Mouse (Mus musculus): ENCODE measurements at regions not wholly inside any gene's neighbourhood (a gene's known extent, or its start where the extent isn't known, plus 50 kb on each side); places are given as distances from the start of the nearest gene placed in this dataset.
A peak's percentile ranks its signal among the peaks of the same experiment; 100 is the strongest.

GRCm38 (mm10) chr19:44686061-44686460, 69.8 kb upstream of the Pax2 start:
- no peak for DNase-seq (ENCODE audit: low spot score in 2 of 2)

GRCm38 (mm10) chr19:44692396-44692795, 63.4 kb upstream of the Pax2 start:
- DNase-seq (ENCODE audit: low spot score in 2 of 2) = peak in 1 of 2 experiments; percentile 8

- DNase-seq (ENCODE audit: low spot score in 2 of 2) = no peak
Measured at GRCm38 (mm10) chr19:44692816-44693215, 63.0 kb upstream of the Pax2 start.

- no peak for DNase-seq (ENCODE audit: low spot score in 2 of 2)
Measured at GRCm38 (mm10) chr19:44695331-44695730, 60.5 kb upstream of the Pax2 start.

- DNase-seq (ENCODE audit: low spot score in 2 of 2) = no peak
Measured at GRCm38 (mm10) chr19:44696059-44696712, 59.7 kb upstream of the Pax2 start.

- DNase-seq (ENCODE audit: low spot score in 2 of 2) = no peak
Measured at GRCm38 (mm10) chr19:44696773-44697172, 59.1 kb upstream of the Pax2 start.

- DNase-seq (ENCODE audit: low spot score in 2 of 2) = no peak
Measured at GRCm38 (mm10) chr19:44698382-44699256, 57.2 kb upstream of the Pax2 start.

Measured in spleen, postnatal 14 days (tissue).